Mouse (Mus musculus): ENCODE results near the gene Large1. TPM values are rescaled to one million over a fixed set of nuclear protein-coding genes. Genes with fewer than 3 reads are reported as not detected.
"Not testable (repeated sequence)": the region's sequence is repeated elsewhere in the genome, so short reads cannot be mapped to it uniquely, and the experiment has no call there.

The Large1 gene
- polyA plus RNA-seq, 1 experiment from 2014 or later, result 0.67 TPM

GRCm38 (mm10) chr8:73161564-73161963 lies 191.8 kb downstream of the Large1 start:
- no peak overlapping the region for H3K27ac ChIP-seq
- ATAC-seq (ENCODE audit: low read depth) (no peak), DNase-seq (no peak)
- H3K4me2 ChIP-seq, result no peak overlapping the region
- H3K9ac ChIP-seq, result no peak overlapping the region
- no peaks in the 10 kb centered on the region for H3K36me3 ChIP-seq
- H3K4me3 ChIP-seq (replicated peaks), result no peak overlapping the region
- 13% methylated on average over 1 of the region's 1 CpGs for WGBS (ENCODE audit: insufficient replicate concordance)
- H3K27me3 ChIP-seq, result no peaks in the 10 kb centered on the region
- peaks cover 10% of the 10 kb centered on the region for H3K4me1 ChIP-seq (replicated peaks)
- no peaks in the 10 kb centered on the region for H3K9me3 ChIP-seq (replicated peaks)

GRCm38 (mm10) chr8:73160945-73161344 lies 192.4 kb downstream of the Large1 start:
- Histone ChIP-seq H3K9me3 (replicated peaks) (no peaks in the 10 kb centered on the region), H3K9ac (no peak overlapping the region), H3K4me3 (replicated peaks) (no peak overlapping the region), H3K27me3 (no peaks in the 10 kb centered on the region), H3K36me3 (no peaks in the 10 kb centered on the region), H3K4me1 (replicated peaks) (peaks cover 10% of the 10 kb centered on the region), H3K27ac (no peak overlapping the region), H3K4me2 (no peak overlapping the region)
- ATAC-seq (ENCODE audit: low read depth) (no peak), DNase-seq (no peak)
- 27% methylated on average over 2 of the region's 2 CpGs for whole genome bisulfite sequencing (ENCODE audit: insufficient replicate concordance)

- no peak overlapping the region for H3K9ac ChIP-seq
- H3K4me3 ChIP-seq (replicated peaks), result no peak overlapping the region
- no peak overlapping the region for H3K4me2 ChIP-seq
- H3K27ac ChIP-seq, result no peak overlapping the region
- no peaks in the 10 kb centered on the region for H3K36me3 ChIP-seq
- WGBS (ENCODE audit: insufficient replicate concordance), result 71% methylated on average over 3 of the region's 3 CpGs
- H3K4me1 ChIP-seq (replicated peaks), result no peaks in the 10 kb centered on the region
- ATAC-seq (ENCODE audit: low read depth) (no peak), DNase-seq (no peak)
- no peaks in the 10 kb centered on the region for H3K27me3 ChIP-seq
- H3K9me3 ChIP-seq (replicated peaks), result no peaks in the 10 kb centered on the region
Measured at GRCm38 (mm10) chr8:73147236-73147635, 206.1 kb downstream of the Large1 start.

GRCm38 (mm10) chr8:73142660-73143395 lies 210.5 kb downstream of the Large1 start:
- 14% methylated on average over 1 of the region's 1 CpGs for WGBS (ENCODE audit: insufficient replicate concordance)
- H3K9me3 ChIP-seq (replicated peaks), result no peaks in the 10 kb centered on the region
- no peak overlapping the region for H3K27ac ChIP-seq
- no peaks in the 10 kb centered on the region for H3K4me1 ChIP-seq (replicated peaks)
- H3K36me3 ChIP-seq, result no peaks in the 10 kb centered on the region
- DNase-seq, result no peak
- no peak for ATAC-seq (ENCODE audit: low read depth)
- H3K9ac ChIP-seq, result no peak overlapping the region
- H3K27me3 ChIP-seq, result no peaks in the 10 kb centered on the region
- no peak overlapping the region for H3K4me2 ChIP-seq
- no peak overlapping the region for H3K4me3 ChIP-seq (replicated peaks)

GRCm38 (mm10) chr8:73135397-73135796 lies 217.9 kb downstream of the Large1 start:
- Histone ChIP-seq H3K4me1 (replicated peaks) (no peaks in the 10 kb centered on the region), H3K9me3 (replicated peaks) (no peaks in the 10 kb centered on the region), H3K4me3 (replicated peaks) (no peak overlapping the region), H3K27ac (no peak overlapping the region), H3K27me3 (no peaks in the 10 kb centered on the region), H3K9ac (no peak overlapping the region), H3K36me3 (no peaks in the 10 kb centered on the region), H3K4me2 (no peak overlapping the region)
- WGBS (ENCODE audit: insufficient replicate concordance), result 70% methylated on average over 6 of the region's 6 CpGs
- ATAC-seq (ENCODE audit: low read depth), result no peak
- no peak for DNase-seq

GRCm38 (mm10) chr8:73132080-73132479 lies 221.3 kb downstream of the Large1 start:
- Histone ChIP-seq H3K36me3 (no peaks in the 10 kb centered on the region), H3K27me3 (no peaks in the 10 kb centered on the region), H3K9me3 (replicated peaks) (no peaks in the 10 kb centered on the region), H3K4me2 (no peak overlapping the region), H3K4me1 (replicated peaks) (no peaks in the 10 kb centered on the region), H3K9ac (no peak overlapping the region), H3K27ac (no peak overlapping the region), H3K4me3 (replicated peaks) (no peak overlapping the region)
- ATAC-seq (ENCODE audit: low read depth) (no peak), DNase-seq (no peak)
- WGBS (ENCODE audit: insufficient replicate concordance), result 58% methylated on average over 2 of the region's 2 CpGs

- DNase-seq (no peak), ATAC-seq (ENCODE audit: low read depth) (no peak)
- Histone ChIP-seq H3K4me3 (replicated peaks) (no peak overlapping the region), H3K27me3 (no peaks in the 10 kb centered on the region), H3K27ac (no peak overlapping the region), H3K9ac (no peak overlapping the region), H3K9me3 (replicated peaks) (no peaks in the 10 kb centered on the region), H3K4me1 (replicated peaks) (no peaks in the 10 kb centered on the region), H3K36me3 (no peaks in the 10 kb centered on the region), H3K4me2 (no peak overlapping the region)
- 56% methylated on average over 5 of the region's 5 CpGs for WGBS (ENCODE audit: insufficient replicate concordance)
Measured at GRCm38 (mm10) chr8:73123864-73124499, 229.4 kb downstream of the Large1 start.

GRCm38 (mm10) chr8:73112332-73112895 lies 240.9 kb downstream of the Large1 start:
- Histone ChIP-seq H3K9me3 (replicated peaks) (no peaks in the 10 kb centered on the region), H3K4me2 (no peak overlapping the region), H3K27ac (no peak overlapping the region), H3K27me3 (no peaks in the 10 kb centered on the region), H3K4me3 (replicated peaks) (no peak overlapping the region), H3K36me3 (no peaks in the 10 kb centered on the region), H3K9ac (no peak overlapping the region), H3K4me1 (replicated peaks) (no peaks in the 10 kb centered on the region)
- no peak for DNase-seq
- no peak for ATAC-seq (ENCODE audit: low read depth)
- 65% methylated on average over 1 of the region's 1 CpGs for WGBS (ENCODE audit: insufficient replicate concordance)

- Histone ChIP-seq H3K4me1 (replicated peaks) (no peaks in the 10 kb centered on the region), H3K9ac (no peak overlapping the region), H3K9me3 (replicated peaks) (no peaks in the 10 kb centered on the region), H3K4me3 (replicated peaks) (no peak overlapping the region), H3K36me3 (no peaks in the 10 kb centered on the region), H3K27ac (no peak overlapping the region), H3K4me2 (no peak overlapping the region), H3K27me3 (no peaks in the 10 kb centered on the region)
- WGBS (ENCODE audit: insufficient replicate concordance), result 60% methylated on average over 1 of the region's 1 CpGs
- ATAC-seq (ENCODE audit: low read depth) (no peak), DNase-seq (no peak)
Measured at GRCm38 (mm10) chr8:73104089-73104488, 249.3 kb downstream of the Large1 start.

GRCm38 (mm10) chr8:73101069-73101468 lies 252.3 kb downstream of the Large1 start:
- H3K36me3 ChIP-seq, result no peaks in the 10 kb centered on the region
- no peak overlapping the region for H3K9ac ChIP-seq
- H3K27me3 ChIP-seq, result no peaks in the 10 kb centered on the region
- no peak overlapping the region for H3K4me3 ChIP-seq (replicated peaks)
- peaks cover 8% of the 10 kb centered on the region; the same call in 1 of the 2 replicates for H3K4me1 ChIP-seq (replicated peaks)
- WGBS (ENCODE audit: insufficient replicate concordance), result 57% methylated on average over 5 of the region's 5 CpGs
- DNase-seq, result no peak
- H3K4me2 ChIP-seq, result no peak overlapping the region
- no peak overlapping the region for H3K27ac ChIP-seq
- H3K9me3 ChIP-seq (replicated peaks), result no peaks in the 10 kb centered on the region
- ATAC-seq (ENCODE audit: low read depth), result no peak

GRCm38 (mm10) chr8:73100607-73101006 lies 252.7 kb downstream of the Large1 start:
- not testable (repeated sequence) for H3K4me2 ChIP-seq; H3K36me3 ChIP-seq; H3K9me3 ChIP-seq (replicated peaks); H3K27me3 ChIP-seq; H3K9ac ChIP-seq; H3K27ac ChIP-seq; H3K4me1 ChIP-seq (replicated peaks); H3K4me3 ChIP-seq (replicated peaks)
- ATAC-seq (ENCODE audit: low read depth), result peak; percentile 72
- peak; percentile 0 for DNase-seq
- WGBS (ENCODE audit: insufficient replicate concordance), result 18% methylated on average over 3 of the region's 3 CpGs

Measured in liver, embryonic 13.5 days (tissue).